Mouse (Mus musculus) stomach, postnatal 0 days (tissue): ENCODE measurements at regions not wholly inside any gene's neighbourhood (a gene's known extent, or its start where the extent isn't known, plus 50 kb on each side); places are given as distances from the start of the nearest gene placed in this dataset.

Source experiments
- ATAC-seq: fragments of 200-750 bp; cut with Nextera tagmentation; 2 replicates; pipeline ENCODE4 v1.8.0; 2017; ENCODE audit not compliant: low FRiP score, low TSS enrichment
- DNase-seq: peaks from one replicate; pipeline ENCODE4 v3.0.0-alpha.2; 2016; ENCODE audit warnings: low spot score
- H3K27ac ChIP-seq: fragments of 300-500 bp; sonication (generic); replicated peaks from 2 replicates; pipeline ENCODE4 v1.5.1; 2014; ENCODE audit warnings: mild to moderate bottlenecking, control low read depth
- H3K27me3 ChIP-seq: fragments of 300-500 bp; sonication (generic); 2 replicates; pipeline ENCODE4 v1.6.1; 2014; ENCODE audit warnings: low read length; ENCODE audit not compliant: control insufficient read depth, insufficient read depth
- H3K36me3 ChIP-seq: fragments of 300-500 bp; sonication (generic); 2 replicates; pipeline ENCODE4 v1.6.1; 2014; ENCODE audit warnings: low read length, mixed read lengths; ENCODE audit not compliant: control insufficient read depth, insufficient read depth
- H3K4me1 ChIP-seq: fragments of 300-500 bp; sonication (generic); replicated peaks from 2 replicates; pipeline ENCODE4 v1.6.1; 2014; ENCODE audit warnings: antibody characterized with exemption; ENCODE audit not compliant: control insufficient read depth, insufficient read depth
- H3K4me2 ChIP-seq: fragments of 300-500 bp; sonication (generic); replicated peaks from 2 replicates; pipeline ENCODE4 v1.6.1; 2014; ENCODE audit warnings: low read depth, mild to moderate bottlenecking, control low read depth, moderate library complexity
- H3K4me3 ChIP-seq: fragments of 300-500 bp; sonication (generic); 2 replicates; pipeline ENCODE4 v1.5.1; 2014; ENCODE audit warnings: low read depth, low read length, control low read depth
- H3K9ac ChIP-seq: fragments of 300-500 bp; sonication (generic); 2 replicates; pipeline ENCODE4 v1.6.1; 2014; ENCODE audit warnings: mild to moderate bottlenecking, low read length, control low read depth, mixed read lengths
- H3K9me3 ChIP-seq: fragments of 300-500 bp; sonication (generic); 2 replicates; pipeline ENCODE4 v1.6.1; 2016; ENCODE audit warnings: low read length; ENCODE audit not compliant: control insufficient read depth
- CTCF ChIP-seq: IDR thresholded peaks from 2 replicates; pipeline ENCODE4 v1.5.1; 2016; ENCODE audit warnings: antibody characterized with exemption, low read depth, mild to moderate bottlenecking, moderate library complexity
- EP300 ChIP-seq: optimal IDR thresholded peaks from 2 replicates; pipeline ENCODE3; 2016; ENCODE audit warnings: antibody characterized with exemption
- WGBS: fragments of 180-500 bp; shearing (Covaris S2); extraction: QIAGEN DNeasy Blood & Tissue Kit; methylation state at CpG from one replicate; pipeline ENCODE4 v1.1.7; 2014; 5-methylcytosine and 5-hydroxymethylcytosine counted together

- no peak overlapping the region for H3K4me2 ChIP-seq
- no peaks in the 10 kb centered on the region for H3K4me1 ChIP-seq
- no peaks in the 10 kb centered on the region for H3K27me3 ChIP-seq
- no peak overlapping the region for H3K9ac ChIP-seq
- ATAC-seq: no peak
- H3K9me3 ChIP-seq: no peaks in the 10 kb centered on the region
- WGBS: 55% methylated on average over 3 of the region's 3 CpGs
- no peak overlapping the region for H3K27ac ChIP-seq
- no peak for DNase-seq
- no peak for TF ChIP-seq CTCF
- TF ChIP-seq EP300: no peak
- H3K4me3 ChIP-seq: no peak overlapping the region
- no peaks in the 10 kb centered on the region for H3K36me3 ChIP-seq
Observed at GRCm38 (mm10) chr3:8123141-8123540, 1486.7 kb downstream of the Zfp704 start.

- Histone ChIP-seq H3K4me1 (no peaks in the 10 kb centered on the region), H3K36me3 (no peaks in the 10 kb centered on the region), H3K4me2 (no peak overlapping the region), H3K9me3 (no peaks in the 10 kb centered on the region), H3K27me3 (no peaks in the 10 kb centered on the region), H3K27ac (no peak overlapping the region), H3K9ac (no peak overlapping the region), H3K4me3 (no peak overlapping the region)
- 73% methylated on average over 1 of the region's 1 CpGs for WGBS
- ATAC-seq (no peak), DNase-seq (no peak)
- TF ChIP-seq EP300 (no peak), CTCF (no peak)
Observed at GRCm38 (mm10) chr3:8098291-8098690, 1478.0 kb upstream of the 1700008P02Rik start.

- Histone ChIP-seq H3K9me3 (no peaks in the 10 kb centered on the region), H3K4me2 (no peak overlapping the region), H3K36me3 (no peaks in the 10 kb centered on the region), H3K27me3 (no peaks in the 10 kb centered on the region), H3K4me3 (no peak overlapping the region), H3K9ac (no peak overlapping the region), H3K27ac (no peak overlapping the region), H3K4me1 (no peaks in the 10 kb centered on the region)
- ATAC-seq (no peak), DNase-seq (no peak)
- 51% methylated on average over 2 of the region's 2 CpGs for WGBS
- TF ChIP-seq EP300: no peak
- TF ChIP-seq CTCF: no peak
Observed at GRCm38 (mm10) chr3:8084749-8085148, 1464.5 kb upstream of the 1700008P02Rik start.

- no peak for ATAC-seq
- no peaks in the 10 kb centered on the region for H3K27me3 ChIP-seq
- TF ChIP-seq CTCF (no peak), EP300 (no peak)
- no peak overlapping the region for H3K4me3 ChIP-seq
- H3K4me2 ChIP-seq: no peak overlapping the region
- H3K36me3 ChIP-seq: no peaks in the 10 kb centered on the region
- no peaks in the 10 kb centered on the region for H3K4me1 ChIP-seq
- DNase-seq: no peak
- no peak overlapping the region for H3K27ac ChIP-seq
- H3K9me3 ChIP-seq: no peaks in the 10 kb centered on the region
- no peak overlapping the region for H3K9ac ChIP-seq
Observed at GRCm38 (mm10) chr3:8053711-8054110, 1433.5 kb upstream of the 1700008P02Rik start.

DNA sequence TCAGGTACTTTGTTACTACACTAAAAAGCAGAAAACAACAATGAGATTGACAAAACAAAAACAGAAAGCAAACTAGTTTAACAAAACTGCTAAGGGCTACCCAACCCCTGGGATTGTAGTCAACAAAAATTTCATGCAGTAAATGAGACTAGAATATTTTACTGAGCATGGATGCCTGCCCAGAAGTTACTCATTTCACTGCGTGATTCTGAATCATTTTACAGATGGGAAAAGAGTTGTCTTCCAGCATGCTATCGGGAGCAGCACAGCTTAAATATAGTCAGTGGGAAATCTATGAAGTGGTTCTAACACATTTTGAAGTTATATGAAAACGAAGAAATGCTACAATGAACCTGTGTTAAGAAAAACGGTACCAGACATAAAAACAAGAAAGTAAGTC lies 1430.9 kb upstream of the 1700008P02Rik start:
- H3K9me3 ChIP-seq: no peaks in the 10 kb centered on the region
- no peak for DNase-seq
- H3K36me3 ChIP-seq: no peaks in the 10 kb centered on the region
- H3K4me1 ChIP-seq: no peaks in the 10 kb centered on the region
- no peak for ATAC-seq
- no peak overlapping the region for H3K4me2 ChIP-seq
- no peak overlapping the region for H3K4me3 ChIP-seq
- WGBS: 80% methylated on average over 4 of the region's 4 CpGs
- no peak overlapping the region for H3K9ac ChIP-seq
- no peak overlapping the region for H3K27ac ChIP-seq
- TF ChIP-seq CTCF (no peak), EP300 (no peak)
- no peaks in the 10 kb centered on the region for H3K27me3 ChIP-seq

GRCm38 (mm10) chr3:8049706-8050105 lies 1429.5 kb upstream of the 1700008P02Rik start:
- Histone ChIP-seq H3K9me3 (no peaks in the 10 kb centered on the region), H3K27ac (no peak overlapping the region), H3K36me3 (no peaks in the 10 kb centered on the region), H3K9ac (no peak overlapping the region), H3K4me1 (no peaks in the 10 kb centered on the region), H3K4me3 (no peak overlapping the region), H3K27me3 (no peaks in the 10 kb centered on the region), H3K4me2 (no peak overlapping the region)
- 73% methylated on average over 1 of the region's 1 CpGs for WGBS
- no peak for DNase-seq
- no peak for TF ChIP-seq CTCF
- no peak for TF ChIP-seq EP300
- ATAC-seq: no peak
